Mouse (Mus musculus) kidney, adult 2 months (tissue): ENCODE data around the gene Cpped1.

Source experiments
- CTCF ChIP-seq: fragments of 200-500 bp; conservative IDR thresholded peaks from 2 replicates; pipeline ENCODE4 v1.5.1; 2011; ENCODE audit warnings: low read depth, mild to moderate bottlenecking, control low read depth, low read length, moderate library complexity, mixed read lengths; ENCODE audit not compliant: insufficient read depth, insufficient read length
- POLR2A ChIP-seq: fragments of 200-500 bp; IDR thresholded peaks from one replicate; pipeline ENCODE4 v1.6.1; 2011; ENCODE audit warnings: low read depth, low read length, control low read depth

- TF ChIP-seq POLR2A (no peak), CTCF (no peak)
Measured at GRCm38 (mm10) chr16:11873292-11873691, 36.0 kb downstream of the Cpped1 start.
